Mouse (Mus musculus) MEL (cell line): Measurements from ENCODE around the gene 1520401A03Rik.

Source experiments
- CHD1 ChIP-seq: IDR thresholded peaks from 2 replicates; pipeline ENCODE4 v1.6.1; 2012; ENCODE audit warnings: low read depth, mild to moderate bottlenecking, inconsistent platforms, low read length, improper control_type of control experiment
- CHD2 ChIP-seq: IDR thresholded peaks from 2 replicates; pipeline ENCODE4 v1.6.1; 2011; ENCODE audit warnings: low read length, improper control_type of control experiment
- CTCF ChIP-seq, 3 experiments: IDR thresholded peaks in 2 of 3; conservative IDR thresholded peaks in 1 of 3; 2 replicates each; pipeline ENCODE4 v1.5.1; 2011 to 2012; ENCODE audit warnings: low read length in 3 of 3, low read depth in 2 of 3, mild to moderate bottlenecking in 2 of 3, improper control_type of control experiment in 1 of 3, inconsistent platforms in 1 of 3, mixed read lengths in 1 of 3, moderate library complexity in 1 of 3; ENCODE audit not compliant: control insufficient read depth in 1 of 3, insufficient read depth in 1 of 3, poor library complexity in 1 of 3, severe bottlenecking in 1 of 3
- E2F4 ChIP-seq: IDR thresholded peaks from 2 replicates; pipeline ENCODE4 v1.6.1; 2011; ENCODE audit warnings: low read depth, low read length, improper control_type of control experiment, borderline replicate concordance
- POLR2AphosphoS2 ChIP-seq: IDR thresholded peaks from 2 replicates; pipeline ENCODE4 v1.6.1; 2011; ENCODE audit warnings: low read length, improper control_type of control experiment
- RAD21 ChIP-seq: IDR thresholded peaks from 2 replicates; pipeline ENCODE4 v1.6.1; 2011; ENCODE audit warnings: mild to moderate bottlenecking, low read depth, low read length, improper control_type of control experiment
- TBP ChIP-seq: IDR thresholded peaks from 2 replicates; pipeline ENCODE4 v1.8.0; 2011; ENCODE audit warnings: low read depth, low read length, improper control_type of control experiment
- TCF12 ChIP-seq: IDR thresholded peaks from 2 replicates; pipeline ENCODE4 v1.6.1; 2014; ENCODE audit warnings: low read depth, mild to moderate bottlenecking, inconsistent platforms, low read length, improper control_type of control experiment, moderate library complexity
- USF1 ChIP-seq: IDR thresholded peaks from 2 replicates; pipeline ENCODE4 v1.6.1; 2014; ENCODE audit warnings: low read depth, mild to moderate bottlenecking, inconsistent platforms, low read length, improper control_type of control experiment, moderate library complexity
- ZC3H11A ChIP-seq: IDR thresholded peaks from 2 replicates; pipeline ENCODE4 v1.6.1; 2012; ENCODE audit warnings: low read depth, mild to moderate bottlenecking, inconsistent platforms, low read length, improper control_type of control experiment

GRCm38 (mm10) chr17:23742941-23743340 is 20.4 kb upstream of the 1520401A03Rik start:
- TF ChIP-seq POLR2AphosphoS2 (no peak), CTCF (IDR thresholded peaks at IDR 0.05 in 2 of 3, conservative IDR thresholded peaks at IDR 0.05 in 1 of 3; ENCODE audit: control insufficient read depth in 1 of 3, insufficient read depth in 1 of 3, low read depth in 2 of 3, low read length in 3 of 3, poor library complexity in 1 of 3, severe bottlenecking in 1 of 3) (no peak), RAD21 (no peak), ZC3H11A (no peak), TCF12 (no peak), E2F4 (no peak), CHD1 (no peak), CHD2 (no peak), USF1 (no peak), TBP (no peak)
